Mouse (Mus musculus): Measurements from ENCODE around the gene Atp5d.
A peak's percentile ranks its signal among the peaks of the same experiment; 100 is the strongest.

The Atp5d gene

DNA sequence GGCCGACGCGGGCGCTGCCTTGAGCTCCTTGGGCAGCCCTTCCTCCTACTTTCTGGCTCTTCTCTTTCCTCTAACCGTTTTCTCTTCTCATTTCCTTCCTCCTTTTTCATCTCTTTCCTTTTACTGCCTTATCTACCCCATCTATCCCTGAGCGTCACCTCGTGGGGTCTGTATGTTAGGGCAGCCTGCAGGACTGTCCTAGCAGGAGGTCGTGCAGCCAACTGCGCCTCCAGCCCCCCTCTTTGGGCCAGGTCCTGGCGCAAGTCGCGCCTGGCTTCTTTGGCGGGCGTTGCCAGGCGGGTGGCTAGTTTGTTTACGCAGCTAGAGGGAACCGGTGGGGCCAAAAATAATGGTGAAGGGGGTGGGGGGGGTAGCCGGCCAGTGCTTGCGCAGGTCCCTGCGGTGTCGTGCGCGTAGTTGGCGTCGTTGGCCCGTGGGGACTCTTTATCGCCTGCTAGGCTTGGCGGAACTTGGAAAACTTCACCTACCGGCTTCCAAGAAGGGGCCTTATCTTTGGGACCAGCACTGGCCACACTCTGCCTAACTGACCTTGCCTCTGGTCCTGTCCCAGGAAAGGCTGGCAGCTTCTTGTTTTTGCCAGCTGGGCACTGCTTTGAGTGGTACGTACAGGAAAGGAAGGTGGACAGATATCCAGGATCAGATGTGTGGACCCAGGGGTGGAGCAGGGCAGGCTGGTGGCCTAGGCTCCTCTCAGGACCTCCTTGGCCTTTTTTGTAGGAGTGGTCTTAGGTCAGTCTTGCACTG, 21.3 kb upstream of the Atp5d start:
- peak; percentile 69 for DNase-seq (ENCODE audit: low read depth, low spot score)

DNA sequence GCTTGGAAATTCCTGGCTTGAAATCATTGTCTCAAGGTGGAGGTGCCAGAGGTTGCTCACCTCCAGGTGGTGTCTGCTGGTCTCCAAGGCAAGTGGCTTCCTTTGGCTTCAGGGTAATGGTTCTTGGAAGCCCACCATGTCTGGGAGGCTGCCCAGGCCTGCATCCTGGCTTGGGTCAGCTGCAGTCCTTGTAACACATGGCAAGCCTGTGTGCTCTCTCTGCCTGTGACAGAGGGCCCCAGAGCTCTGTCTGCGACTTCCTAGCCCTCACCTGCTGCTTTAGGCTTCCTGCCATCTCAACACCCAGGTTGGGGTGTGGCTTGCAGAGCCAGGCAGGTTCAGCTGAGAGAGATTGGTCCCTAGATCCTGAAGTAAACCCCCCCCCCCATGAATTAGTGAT, 20.7 kb upstream of the Atp5d start:
- no peak for DNase-seq (ENCODE audit: low read depth, low spot score)

DNA sequence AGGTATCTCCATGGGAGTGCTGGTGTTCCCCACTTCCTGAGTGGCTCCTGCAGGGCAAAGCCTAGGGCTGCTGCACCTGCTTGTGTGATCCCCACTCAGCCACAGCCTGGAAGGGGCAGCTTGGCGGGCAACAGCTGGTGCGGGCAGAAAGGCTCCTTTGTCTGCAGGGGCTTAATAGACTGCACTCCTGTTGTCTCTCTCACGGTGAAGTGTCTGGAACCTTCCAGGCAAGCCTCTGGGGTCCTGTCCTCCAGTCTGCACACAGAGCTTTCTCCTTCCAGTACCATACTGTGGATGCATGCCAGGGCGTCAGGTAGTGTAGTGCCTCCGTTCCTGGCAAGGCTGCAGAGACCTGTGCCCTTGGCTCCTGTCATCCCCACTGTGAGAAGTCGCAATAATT, 19.9 kb upstream of the Atp5d start:
- DNase-seq (ENCODE audit: low read depth, low spot score): no peak

DNA sequence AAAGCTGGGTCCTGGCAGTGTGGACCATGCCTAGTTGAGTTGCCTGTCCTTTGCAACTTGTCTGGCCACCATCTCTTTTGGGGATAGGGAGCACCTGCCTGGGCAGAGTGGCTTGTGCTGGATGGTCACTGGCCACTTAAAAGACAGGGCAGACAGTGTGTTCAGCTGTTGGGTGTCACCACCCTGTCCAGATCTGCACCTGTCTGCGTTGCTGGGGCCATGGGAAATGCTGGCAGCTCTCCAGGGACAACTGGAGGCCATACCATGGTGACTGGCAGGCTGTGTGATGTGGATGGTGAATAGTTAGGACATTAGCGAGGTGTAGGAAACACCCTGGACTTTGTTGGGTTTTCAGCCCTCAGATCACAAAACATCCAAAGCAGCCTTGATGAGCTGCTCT, 18.3 kb upstream of the Atp5d start:
- no peak for DNase-seq (ENCODE audit: low read depth, low spot score)

DNA sequence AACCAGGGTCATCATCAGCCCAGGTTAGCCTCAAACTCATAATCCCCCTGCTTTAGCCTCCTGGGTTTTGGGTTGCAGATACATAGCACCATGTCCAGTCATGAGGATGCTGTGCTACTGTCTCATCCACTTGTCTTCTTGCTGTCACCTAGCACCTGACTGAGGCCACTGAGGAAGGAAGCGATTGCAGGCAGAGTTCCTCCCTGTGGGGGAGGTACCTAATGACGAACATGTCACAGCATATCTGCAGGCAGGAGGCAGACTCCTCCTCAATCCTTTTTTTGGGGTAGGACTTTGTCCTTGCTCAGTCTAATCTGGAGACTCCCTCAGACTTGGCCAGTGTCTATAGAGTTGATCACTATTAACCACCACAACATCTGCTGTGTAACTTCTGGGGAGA, 16.8 kb upstream of the Atp5d start:
- DNase-seq (ENCODE audit: low read depth, low spot score): no peak

DNA sequence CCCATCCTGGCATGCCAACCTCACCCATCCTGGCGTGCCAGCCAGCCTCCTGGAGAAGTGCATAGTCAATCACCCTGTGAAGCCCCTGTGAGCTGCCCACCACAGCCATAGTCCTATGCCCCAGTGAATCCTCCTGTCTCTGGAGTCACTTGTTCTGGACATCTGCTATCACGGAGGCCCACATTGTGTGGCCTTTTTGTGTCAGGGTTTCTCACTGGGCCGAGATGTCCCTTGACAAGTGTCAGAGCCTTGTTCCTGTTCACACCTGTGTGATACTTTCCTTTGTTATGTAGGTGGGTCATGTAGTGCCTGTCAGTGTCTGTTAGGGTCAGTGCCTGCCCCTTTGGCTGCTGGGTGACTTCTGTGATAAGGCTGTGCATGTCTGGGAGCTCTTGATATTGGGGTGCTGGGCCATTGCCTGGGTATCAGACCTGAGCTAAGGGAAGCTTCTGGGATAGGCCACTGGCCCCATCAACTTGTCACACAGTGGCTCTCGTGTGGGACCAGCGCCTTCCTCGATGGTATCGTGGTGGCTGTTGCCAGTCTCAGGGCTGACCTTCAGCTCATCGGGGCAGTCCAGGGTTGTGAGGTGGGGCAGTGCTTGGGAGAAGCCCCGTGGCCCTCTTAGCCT, 14.4 kb upstream of the Atp5d start:
- DNase-seq (ENCODE audit: low read depth, low spot score): no peak

DNA sequence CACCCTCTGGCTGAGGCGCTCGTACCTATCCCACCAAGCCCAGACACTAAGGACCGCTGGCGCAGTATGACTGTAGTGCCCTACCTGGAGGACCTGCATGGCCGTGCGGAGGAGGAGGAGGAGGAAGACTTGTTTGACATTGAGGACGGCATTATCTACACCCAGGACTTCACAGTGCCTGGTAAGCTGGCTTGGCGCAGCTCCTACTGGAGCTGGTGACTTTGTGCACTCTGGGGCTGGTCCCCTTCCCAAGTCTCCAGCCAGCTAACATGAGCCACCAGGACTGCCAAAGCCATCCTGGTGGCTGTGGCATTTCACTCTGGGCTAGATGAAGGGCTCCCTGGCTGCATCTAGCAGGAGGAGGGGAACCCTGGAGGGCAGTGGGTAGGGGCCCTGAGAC, 10.5 kb upstream of the Atp5d start:
- no peak for DNase-seq (ENCODE audit: low read depth, low spot score)

DNA sequence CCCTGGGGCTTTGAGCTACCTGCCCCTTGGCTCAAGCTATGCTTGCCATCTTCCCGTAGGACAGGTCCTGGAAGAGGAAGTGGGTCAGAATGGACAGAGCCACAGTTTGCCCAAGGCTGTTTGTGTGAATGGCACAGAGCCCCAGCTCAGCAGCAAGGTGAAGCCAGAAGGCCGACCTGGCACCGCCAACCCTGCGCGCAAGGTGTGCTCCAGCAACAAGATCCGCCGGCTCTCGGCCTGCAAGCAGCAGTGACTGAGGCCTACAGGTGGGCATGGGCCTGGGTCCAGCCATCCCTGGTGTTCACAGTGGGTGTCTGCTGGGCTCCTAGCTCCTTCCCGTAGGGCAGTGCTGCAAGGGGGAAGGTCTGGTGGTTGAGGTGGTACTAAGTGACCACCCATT, 8.6 kb upstream of the Atp5d start:
- no peak for DNase-seq (ENCODE audit: low read depth, low spot score)

DNA sequence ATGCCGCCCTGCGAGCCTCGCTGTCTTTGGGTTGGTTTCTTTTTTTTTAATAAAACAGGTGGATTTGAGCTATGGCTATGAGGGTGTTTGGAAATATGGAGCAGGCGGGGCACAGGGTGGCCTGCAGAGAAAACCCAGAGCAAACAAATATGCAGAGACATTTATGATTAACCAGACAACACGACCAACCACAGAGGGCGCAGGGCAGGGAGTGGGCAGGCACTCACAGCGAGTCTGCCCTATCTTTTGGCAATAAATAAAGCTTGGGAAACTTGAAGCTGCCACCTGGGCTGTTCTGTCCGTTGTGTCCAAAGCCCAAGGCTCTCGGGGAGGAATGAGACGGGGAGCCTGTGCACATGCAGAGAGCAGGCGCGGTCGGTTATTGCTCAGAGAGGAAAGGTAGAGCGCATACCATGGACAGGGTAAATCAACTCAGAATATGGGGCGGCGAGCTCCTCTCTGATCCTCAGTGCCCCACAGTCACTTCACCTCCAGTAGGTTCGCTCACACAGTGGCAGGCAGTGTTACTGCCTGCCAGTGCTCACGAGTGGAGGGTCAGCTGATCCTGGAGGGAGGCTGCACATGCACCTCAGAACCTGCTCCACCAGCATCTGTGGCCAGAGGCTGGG, 7.9 kb upstream of the Atp5d start:
- DNase-seq (ENCODE audit: low read depth, low spot score): no peak

DNA sequence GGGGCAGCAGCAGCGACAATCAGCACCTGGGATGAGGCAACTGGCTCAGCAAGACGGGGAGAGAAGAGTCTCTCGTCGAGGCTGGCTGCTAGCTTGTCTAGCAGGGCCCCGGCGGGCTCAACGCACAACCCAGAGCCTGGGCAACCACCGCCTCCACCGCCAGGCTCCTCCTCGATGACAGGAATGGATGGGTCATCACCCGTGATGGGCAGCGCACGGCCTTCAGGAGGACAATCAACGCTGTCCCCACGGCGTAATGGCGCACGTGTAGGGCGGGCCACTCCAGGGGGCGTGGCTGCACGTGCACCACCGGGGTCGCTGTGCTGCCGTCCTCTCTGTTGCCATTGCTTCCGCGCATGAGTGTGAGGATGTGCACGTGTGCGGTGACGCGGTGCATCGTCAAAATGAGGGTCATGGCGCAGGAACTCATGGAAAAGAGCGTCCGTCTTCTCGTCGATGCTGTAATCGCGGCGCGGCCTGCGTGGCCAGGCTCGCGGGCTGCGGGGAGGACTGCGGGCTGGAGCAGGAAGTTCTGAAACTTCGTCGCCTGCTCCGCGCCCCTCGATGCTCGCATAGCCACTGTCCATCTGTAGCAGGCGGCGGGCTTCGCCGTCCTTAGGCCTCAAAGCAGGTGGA, 7.0 kb upstream of the Atp5d start:
- DNase-seq (ENCODE audit: low read depth, low spot score): no peak

DNA sequence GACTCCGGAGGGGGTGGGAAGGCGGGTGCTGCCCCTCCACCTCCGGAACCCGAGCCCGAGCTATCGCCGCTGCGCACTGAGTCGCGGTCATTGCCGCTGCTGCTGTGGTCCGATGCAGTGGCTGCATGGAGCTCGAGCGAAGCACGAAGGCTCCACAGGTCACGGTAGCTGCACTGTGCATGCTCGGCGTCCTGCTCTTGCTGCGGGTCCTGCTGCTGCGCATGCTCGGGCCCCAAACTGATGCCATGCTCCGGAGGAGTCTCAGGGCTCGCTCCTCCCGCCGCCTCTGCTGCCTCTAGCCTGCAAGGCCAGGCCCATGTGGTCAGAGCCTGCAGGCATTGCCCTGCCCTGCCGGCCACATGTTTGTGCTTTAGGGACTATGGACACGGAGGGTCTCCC, 6.5 kb upstream of the Atp5d start:
- DNase-seq (ENCODE audit: low read depth, low spot score): no peak

DNA sequence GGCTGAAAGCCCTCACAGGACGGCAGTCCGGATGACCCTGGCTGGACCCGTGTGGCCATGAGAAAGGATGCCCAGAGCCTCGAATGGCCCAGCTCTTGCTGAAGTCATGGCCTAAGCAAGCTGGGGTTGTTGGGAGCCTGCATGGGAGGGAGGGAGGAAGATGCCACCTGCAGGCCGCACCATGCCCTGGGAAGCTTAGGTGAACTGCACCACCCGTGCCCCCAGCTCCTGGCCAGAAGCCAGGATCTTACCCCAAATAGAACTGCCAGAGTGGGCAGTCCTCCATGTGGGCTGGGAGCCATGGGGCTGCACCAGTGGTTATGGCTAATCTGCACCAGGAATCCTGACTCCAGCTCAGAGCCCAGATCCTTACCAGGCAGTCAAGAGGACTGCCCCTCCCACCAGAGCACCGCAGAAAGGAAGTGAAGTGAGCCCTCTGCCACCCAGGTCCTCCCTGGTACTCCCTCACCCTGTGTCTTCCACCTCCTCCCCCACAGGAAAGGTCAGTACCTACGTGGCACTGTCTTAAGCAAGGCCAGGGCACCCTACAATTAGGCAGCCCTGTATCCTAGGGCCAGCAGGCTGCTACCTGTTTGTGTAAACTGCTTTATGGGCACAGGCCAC, 5.1 kb upstream of the Atp5d start:
- DNase-seq (ENCODE audit: low read depth, low spot score): no peak

DNA sequence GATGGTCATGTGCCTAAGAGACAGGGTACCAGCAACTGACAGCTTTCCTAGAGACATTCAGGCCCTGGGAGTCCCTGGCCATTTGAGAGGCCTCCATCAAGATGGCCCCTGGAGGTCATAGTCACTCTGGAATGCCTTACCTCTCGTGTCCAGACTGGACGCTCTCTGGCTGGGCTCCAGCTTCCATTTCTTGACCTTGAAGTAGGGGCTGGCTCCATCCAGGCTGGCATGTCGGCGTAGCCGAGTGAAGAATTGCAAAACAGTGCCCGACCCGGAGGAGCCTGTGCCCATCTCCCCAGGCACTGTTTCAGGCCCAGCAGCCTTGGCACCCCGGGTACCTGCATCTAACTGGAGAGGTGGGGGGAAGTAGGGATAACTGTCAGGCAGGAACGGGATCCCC, 4.0 kb upstream of the Atp5d start:
- no peak for DNase-seq (ENCODE audit: low read depth, low spot score)

DNA sequence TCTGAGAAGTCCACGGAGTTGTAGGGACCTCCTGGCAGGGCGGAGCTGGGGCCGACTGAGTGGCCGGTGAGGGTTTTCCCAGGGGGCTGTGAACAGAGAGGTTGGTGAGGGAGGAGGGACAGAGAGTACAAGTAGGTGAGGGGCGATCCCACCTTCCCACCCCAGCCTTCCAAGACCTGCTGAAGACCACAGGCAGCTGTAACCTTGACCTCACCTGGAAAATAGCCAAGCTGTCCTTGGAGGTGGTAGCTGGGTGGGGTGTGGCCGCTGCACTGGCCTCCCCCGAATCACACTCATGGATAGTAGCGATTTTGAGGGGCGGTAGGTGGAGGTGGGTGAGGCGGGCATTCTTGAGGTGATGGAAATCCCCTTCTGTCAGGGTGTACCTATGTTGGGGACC, 3.3 kb upstream of the Atp5d start:
- no peak for DNase-seq (ENCODE audit: low read depth, low spot score)

DNA sequence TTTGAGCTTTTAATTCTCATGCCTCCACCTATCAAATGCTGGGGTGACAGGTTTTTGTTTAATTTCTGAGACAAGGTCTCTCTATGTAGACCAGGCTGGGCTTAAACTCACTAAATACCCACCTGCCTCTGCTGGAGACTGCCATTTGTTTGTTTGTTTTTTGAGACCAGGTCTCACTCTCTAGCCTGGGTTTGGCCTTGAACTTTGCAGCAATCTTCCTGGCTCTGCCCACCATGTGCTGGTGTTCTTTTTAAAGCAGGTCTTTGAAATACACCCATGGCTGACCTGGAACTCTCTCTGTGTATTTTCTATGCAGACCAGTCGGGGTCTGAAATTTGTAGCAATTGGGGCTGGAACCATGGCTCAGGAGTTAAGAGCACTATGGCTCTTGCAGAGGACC, 2.8 kb upstream of the Atp5d start:
- DNase-seq (ENCODE audit: low read depth, low spot score): no peak

DNA sequence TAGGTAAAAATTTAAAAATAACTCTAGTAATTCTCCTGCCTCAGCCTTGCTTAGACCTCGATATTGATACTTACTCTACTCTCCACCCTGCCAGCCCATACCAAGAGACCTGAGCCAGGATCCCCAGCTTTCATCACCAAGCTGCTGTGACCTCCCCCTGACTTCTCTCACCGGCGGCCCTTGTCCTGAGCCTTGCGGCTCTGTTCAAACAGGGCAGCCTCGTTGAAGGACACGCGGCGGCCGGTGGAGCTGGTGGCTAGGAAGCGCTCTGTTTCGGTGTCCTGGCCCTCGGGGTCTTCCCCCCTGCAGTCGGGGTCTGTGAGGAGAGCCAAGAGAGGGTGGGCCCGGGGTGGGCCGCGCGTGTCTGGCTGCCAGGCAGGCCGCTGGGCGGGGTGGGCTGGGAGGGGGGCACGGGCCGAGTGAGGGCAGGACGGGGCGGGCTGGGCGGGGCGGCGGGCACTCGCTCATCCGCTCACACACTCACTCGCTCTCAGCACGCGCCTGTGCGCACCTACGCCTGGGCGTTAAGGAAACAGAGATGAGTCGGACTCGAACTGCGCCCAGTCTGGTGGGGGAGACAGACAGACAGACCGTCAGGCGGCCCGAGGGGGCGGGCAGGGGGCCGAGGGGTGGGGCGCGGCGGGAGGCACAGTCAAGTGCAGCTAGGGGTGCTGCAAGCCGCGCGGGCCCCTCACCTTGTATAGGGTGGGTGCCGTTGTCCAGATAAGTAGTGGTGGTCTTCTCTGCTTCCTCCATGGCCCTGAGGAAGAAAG, 2.1 kb upstream of the Atp5d start:
- DNase-seq (ENCODE audit: low read depth, low spot score): no peak

DNA sequence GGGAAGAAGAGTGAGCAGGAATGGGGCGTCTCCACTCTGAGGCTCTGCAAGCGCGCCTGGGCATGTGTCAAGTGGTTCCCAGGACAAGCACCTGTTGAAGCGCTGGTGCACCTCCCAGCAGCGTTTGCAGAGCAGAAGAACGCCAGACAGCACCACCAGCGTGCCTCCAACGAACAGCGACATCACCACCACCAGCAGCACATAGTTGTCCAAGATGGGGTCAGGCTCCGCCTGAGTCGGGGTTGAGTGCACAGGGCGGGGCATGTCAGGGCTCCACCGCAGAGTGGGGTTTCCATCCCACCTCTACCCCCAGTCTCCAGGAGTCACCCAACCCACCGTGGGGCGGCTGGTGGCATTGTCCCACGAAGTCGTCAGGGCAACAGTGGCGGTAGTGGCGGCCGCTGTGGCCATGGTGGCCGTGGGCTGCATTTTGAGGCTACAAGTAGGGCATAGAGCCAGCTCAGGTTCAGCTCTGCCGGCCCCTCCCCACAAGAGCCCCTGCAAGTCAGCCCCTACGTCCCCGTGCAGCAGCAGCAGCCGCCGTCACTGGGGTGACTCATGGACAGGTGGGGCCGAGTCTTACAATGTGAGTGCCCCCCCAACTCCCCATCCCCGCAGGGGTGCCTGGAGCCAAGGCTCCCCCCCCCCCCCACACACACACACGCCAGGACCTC, 1.3 kb upstream of the Atp5d start:
- DNase-seq (ENCODE audit: low read depth, low spot score): no peak

DNA sequence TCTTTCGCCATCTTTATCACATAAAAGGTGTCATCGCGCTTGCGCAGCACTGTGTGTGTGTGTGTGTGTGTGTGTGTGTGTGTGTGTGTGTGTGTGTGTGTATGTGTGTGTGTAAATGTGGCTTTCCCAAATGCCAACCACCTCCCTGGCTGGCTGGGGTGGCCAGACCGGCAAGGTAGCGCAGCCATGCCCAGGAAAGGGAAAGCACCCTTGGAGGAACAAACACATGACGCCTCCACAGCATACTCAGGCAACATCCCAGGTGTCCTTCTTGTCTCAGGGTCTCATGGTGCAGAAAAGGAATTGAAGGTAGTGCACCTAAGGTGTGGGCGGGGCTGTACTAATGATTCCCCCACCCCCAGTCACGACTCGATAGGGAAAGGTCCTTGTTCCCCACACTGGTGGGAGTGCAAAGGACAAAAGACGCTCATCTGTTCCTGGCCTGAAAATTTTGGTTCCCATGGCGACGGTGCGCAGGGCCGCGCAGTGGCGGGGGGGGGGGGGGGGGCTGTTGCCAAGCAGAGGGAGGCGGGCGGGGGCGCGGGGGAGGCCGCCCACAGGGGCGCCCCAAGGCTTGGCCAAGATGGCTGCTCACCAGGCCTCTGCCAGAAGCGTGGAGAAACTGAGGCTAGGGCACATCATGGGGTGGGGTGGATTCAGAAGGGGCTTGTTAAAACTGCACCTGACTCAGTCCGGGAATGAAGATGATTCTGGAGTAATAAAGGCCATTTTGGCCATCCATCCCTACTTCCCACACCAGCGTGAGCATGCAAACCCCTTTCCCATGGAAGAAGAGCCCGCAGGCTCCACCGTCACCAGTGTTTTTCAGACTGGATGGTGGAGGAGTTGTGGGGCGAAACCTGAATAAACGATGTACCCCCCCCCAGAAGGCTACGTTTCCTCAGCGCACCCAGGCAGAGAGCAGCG, 543 bp upstream of the Atp5d start:
- DNase-seq (ENCODE audit: low read depth, low spot score): no peak

DNA sequence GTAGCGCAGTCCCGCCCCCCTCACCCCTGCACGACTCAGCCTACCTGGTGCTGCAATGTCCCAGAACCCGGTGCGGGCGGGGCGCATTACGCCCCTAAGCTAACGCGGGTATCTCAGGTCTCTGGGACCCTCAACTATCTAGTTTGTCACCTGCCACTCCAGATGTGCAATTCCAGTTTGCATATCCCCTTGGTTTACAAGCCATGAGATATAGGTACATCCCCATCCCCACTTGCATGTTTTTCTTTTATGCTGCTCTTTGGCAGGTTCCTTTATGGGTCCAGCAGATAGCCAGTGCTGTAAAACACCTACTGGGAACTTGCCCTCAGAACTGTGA, 975 bp downstream of the Atp5d start:
- DNase-seq (ENCODE audit: low read depth, low spot score): no peak
